Mouse (Mus musculus) midbrain, embryonic 16.5 days (tissue): ENCODE measurements at regions not wholly inside any gene's neighbourhood (a gene's known extent, or its start where the extent isn't known, plus 50 kb on each side); places are given as distances from the start of the nearest gene placed in this dataset.

Experiments used
- ATAC-seq: fragments of 200-750 bp; cut with Nextera tagmentation; 2 replicates; pipeline ENCODE4 v1.8.0; 2017; ENCODE audit warnings: moderate TSS enrichment
- H3K27ac ChIP-seq: fragments of 300-500 bp; sonication (generic); 2 replicates; pipeline ENCODE4 v1.5.1; 2014; ENCODE audit warnings: mild to moderate bottlenecking, low read length, mixed read lengths
- H3K27me3 ChIP-seq: fragments of 300-500 bp; sonication (generic); 2 replicates; pipeline ENCODE4 v1.6.1; 2014; ENCODE audit warnings: low read depth, low read length, mixed read lengths; ENCODE audit not compliant: control insufficient read depth, insufficient read depth
- H3K36me3 ChIP-seq: fragments of 300-500 bp; sonication (generic); 2 replicates; pipeline ENCODE4 v1.6.1; 2014; ENCODE audit warnings: mild to moderate bottlenecking, low read length, moderate library complexity, mixed read lengths; ENCODE audit not compliant: control insufficient read depth, insufficient read depth
- H3K4me1 ChIP-seq: fragments of 300-500 bp; sonication (generic); 2 replicates; pipeline ENCODE4 v1.6.1; 2014; ENCODE audit warnings: mild to moderate bottlenecking, low read length, mixed read lengths; ENCODE audit not compliant: control insufficient read depth, insufficient read depth
- H3K4me2 ChIP-seq: fragments of 300-500 bp; sonication (generic); 2 replicates; pipeline ENCODE4 v1.6.1; 2014; ENCODE audit warnings: mild to moderate bottlenecking, low read length, mixed read lengths
- H3K4me3 ChIP-seq: fragments of 300-500 bp; sonication (generic); 2 replicates; pipeline ENCODE4 v1.5.1; 2014; ENCODE audit warnings: low read depth, mild to moderate bottlenecking, low read length, moderate library complexity, mixed read lengths
- H3K9ac ChIP-seq: fragments of 300-500 bp; sonication (generic); 2 replicates; pipeline ENCODE4 v1.6.1; 2014; ENCODE audit warnings: low read depth, low read length, mixed read lengths
- H3K9me3 ChIP-seq: fragments of 300-500 bp; sonication (generic); replicated peaks from 2 replicates; pipeline ENCODE4 v1.6.1; 2014; ENCODE audit warnings: mild to moderate bottlenecking, low read length, mixed read lengths; ENCODE audit not compliant: control insufficient read depth, poor library complexity, severe bottlenecking
- WGBS: fragments of 180-500 bp; shearing (Covaris S2); extraction: QIAGEN DNeasy Blood & Tissue Kit; methylation state at CpG from one replicate; pipeline ENCODE4 v1.1.7; 2014; 5-methylcytosine and 5-hydroxymethylcytosine counted together

DNA sequence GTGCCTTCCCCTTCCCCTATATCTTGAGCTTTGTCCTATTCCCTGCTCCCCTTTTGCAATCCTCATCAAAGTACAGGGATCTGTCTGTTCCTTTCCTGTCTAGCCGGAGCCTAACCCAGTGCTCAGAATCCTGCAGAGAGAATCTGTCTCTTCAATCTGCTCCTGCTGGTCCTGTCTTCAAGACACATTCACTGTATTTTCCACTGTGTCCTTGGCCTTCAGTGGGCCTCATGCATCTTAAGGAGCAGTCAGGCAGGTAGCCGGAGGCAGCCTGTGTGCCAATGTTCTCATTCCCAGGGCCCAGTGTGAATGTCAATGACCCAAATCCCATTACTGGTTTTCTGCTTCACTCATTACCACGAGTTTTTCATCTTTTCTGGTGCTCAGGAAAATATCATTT is 737.8 kb upstream of the A1bg start:
- Histone ChIP-seq H3K9me3 (no peaks in the 10 kb centered on the region), H3K27ac (no peak overlapping the region), H3K9ac (no peak overlapping the region), H3K4me3 (no peak overlapping the region), H3K4me2 (no peak overlapping the region), H3K27me3 (no peaks in the 10 kb centered on the region), H3K4me1 (no peaks in the 10 kb centered on the region), H3K36me3 (no peaks in the 10 kb centered on the region)
- no peak for ATAC-seq
- 50% methylated on average over 3 of the region's 3 CpGs for WGBS

- Histone ChIP-seq H3K9ac (no peak overlapping the region), H3K36me3 (no peaks in the 10 kb centered on the region), H3K27ac (no peak overlapping the region), H3K4me2 (no peak overlapping the region), H3K27me3 (no peaks in the 10 kb centered on the region), H3K9me3 (no peaks in the 10 kb centered on the region), H3K4me1 (no peaks in the 10 kb centered on the region), H3K4me3 (no peak overlapping the region)
- ATAC-seq: no peak
These were observed 734.1 kb upstream of the A1bg start for GRCm38 (mm10) chr15:61656951-61657350.

DNA sequence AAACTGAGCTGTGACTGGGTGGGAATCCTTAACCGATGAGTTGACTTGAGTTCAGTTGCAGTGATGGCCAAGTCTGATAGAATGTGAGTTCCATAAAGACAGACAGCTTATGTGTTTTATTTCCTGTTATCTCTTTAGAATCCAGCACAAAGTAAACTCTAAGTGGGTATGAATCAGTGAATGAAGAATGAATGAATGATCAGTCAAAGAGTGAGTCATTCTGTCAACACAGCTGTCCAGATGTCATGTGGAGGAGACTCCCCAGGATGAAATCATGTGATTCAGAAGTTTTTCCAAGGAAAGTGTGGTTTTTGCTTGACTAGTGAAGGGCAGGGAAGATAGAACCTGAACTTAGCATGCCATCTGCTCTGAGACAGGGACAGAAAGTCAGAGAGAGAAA is 732.0 kb upstream of the A1bg start:
- no peak overlapping the region for H3K4me2 ChIP-seq
- no peak overlapping the region for H3K4me3 ChIP-seq
- no peak overlapping the region for H3K9ac ChIP-seq
- no peaks in the 10 kb centered on the region for H3K27me3 ChIP-seq
- no peaks in the 10 kb centered on the region for H3K9me3 ChIP-seq
- no peak for ATAC-seq
- no peaks in the 10 kb centered on the region for H3K4me1 ChIP-seq
- H3K27ac ChIP-seq: no peak overlapping the region
- WGBS: 85% methylated on average over 1 of the region's 1 CpGs
- no peaks in the 10 kb centered on the region for H3K36me3 ChIP-seq

DNA sequence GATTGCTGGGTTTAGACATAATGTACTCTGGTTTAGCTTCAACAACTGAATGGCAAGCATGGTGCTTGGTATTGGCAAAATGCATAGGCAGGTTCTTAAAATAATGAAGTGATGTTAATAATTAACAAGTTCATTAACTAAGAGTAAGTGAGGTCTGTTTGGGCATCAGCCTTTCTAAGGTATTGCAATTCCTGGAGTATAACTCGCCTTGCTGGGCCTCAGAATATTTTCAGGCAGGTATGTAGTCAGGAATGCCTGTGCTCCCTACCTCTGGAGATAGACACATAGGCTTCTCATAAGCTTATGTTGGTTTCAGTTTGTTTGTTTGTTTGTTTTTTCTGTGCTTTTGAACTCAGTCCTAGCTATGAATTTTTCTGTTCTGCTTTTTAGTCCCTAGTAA is 731.0 kb upstream of the A1bg start:
- H3K4me2 ChIP-seq: no peak overlapping the region
- no peaks in the 10 kb centered on the region for H3K36me3 ChIP-seq
- H3K27ac ChIP-seq: no peak overlapping the region
- no peaks in the 10 kb centered on the region for H3K4me1 ChIP-seq
- no peak overlapping the region for H3K4me3 ChIP-seq
- H3K9ac ChIP-seq: no peak overlapping the region
- ATAC-seq: no peak
- WGBS: 76% methylated on average over 1 of the region's 1 CpGs
- H3K9me3 ChIP-seq: no peaks in the 10 kb centered on the region
- no peaks in the 10 kb centered on the region for H3K27me3 ChIP-seq

DNA sequence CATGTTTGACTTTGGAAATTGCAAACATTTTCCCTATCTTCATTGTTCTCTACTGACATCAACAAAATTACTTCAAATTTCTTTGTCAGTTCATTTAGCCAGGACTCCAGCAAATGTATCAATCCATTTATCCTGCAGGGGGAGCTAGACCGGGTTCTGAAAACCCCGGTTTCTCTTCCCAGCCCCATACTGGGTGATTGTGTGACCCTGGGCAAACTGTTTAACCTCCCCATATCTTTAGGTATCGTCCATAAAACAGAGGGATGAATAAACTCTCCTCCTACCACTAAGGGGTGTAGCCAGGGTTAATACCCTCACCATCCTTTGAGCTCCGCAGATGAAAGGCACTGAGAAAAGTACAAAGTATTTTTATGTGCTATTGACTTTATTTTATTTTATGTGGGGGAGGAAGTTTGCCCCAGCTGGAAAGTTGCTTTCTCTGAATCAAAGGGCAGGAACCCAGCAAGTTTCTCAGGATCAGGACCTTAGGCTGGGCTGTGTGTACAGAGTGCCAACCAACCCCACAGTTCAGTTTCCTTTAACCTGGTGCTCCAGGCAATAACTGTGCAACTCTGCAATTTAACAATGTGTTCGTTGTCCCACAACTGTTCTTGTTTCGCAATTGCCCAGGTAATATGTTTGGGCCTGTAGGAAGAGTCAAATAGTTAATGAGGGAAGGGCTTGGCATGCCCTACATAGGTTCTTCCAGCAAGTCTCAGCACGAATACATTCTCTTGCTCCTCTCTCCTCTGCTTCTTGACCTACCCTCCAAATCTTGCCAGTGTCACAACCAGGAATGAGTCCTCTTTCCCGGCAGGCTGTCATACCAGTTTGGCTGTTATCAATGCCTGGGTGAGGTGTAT is 696.1 kb upstream of the A1bg start:
- H3K4me1 ChIP-seq: no peaks in the 10 kb centered on the region
- WGBS: 69% methylated on average over 8 of the region's 8 CpGs
- H3K36me3 ChIP-seq: no peaks in the 10 kb centered on the region
- no peak overlapping the region for H3K4me2 ChIP-seq
- H3K9me3 ChIP-seq: no peaks in the 10 kb centered on the region
- H3K4me3 ChIP-seq: no peak overlapping the region
- H3K27ac ChIP-seq: no peak overlapping the region
- H3K9ac ChIP-seq: no peak overlapping the region
- H3K27me3 ChIP-seq: no peaks in the 10 kb centered on the region
- no peak for ATAC-seq

GRCm38 (mm10) chr15:61610662-61611061 is 687.9 kb upstream of the A1bg start:
- no peak overlapping the region for H3K27ac ChIP-seq
- no peaks in the 10 kb centered on the region for H3K27me3 ChIP-seq
- no peak for ATAC-seq
- no peak overlapping the region for H3K4me2 ChIP-seq
- no peaks in the 10 kb centered on the region for H3K4me1 ChIP-seq
- H3K4me3 ChIP-seq: no peak overlapping the region
- H3K36me3 ChIP-seq: no peaks in the 10 kb centered on the region
- no peaks in the 10 kb centered on the region for H3K9me3 ChIP-seq
- no peak overlapping the region for H3K9ac ChIP-seq
- WGBS: 80% methylated on average over 3 of the region's 3 CpGs

GRCm38 (mm10) chr15:61609656-61610055 is 686.8 kb upstream of the A1bg start:
- no peak for ATAC-seq
- Histone ChIP-seq H3K36me3 (no peaks in the 10 kb centered on the region), H3K4me2 (no peak overlapping the region), H3K4me1 (no peaks in the 10 kb centered on the region), H3K9me3 (no peaks in the 10 kb centered on the region), H3K27me3 (no peaks in the 10 kb centered on the region), H3K4me3 (no peak overlapping the region), H3K9ac (no peak overlapping the region), H3K27ac (no peak overlapping the region)
- WGBS: 91% methylated on average over 6 of the region's 6 CpGs

DNA sequence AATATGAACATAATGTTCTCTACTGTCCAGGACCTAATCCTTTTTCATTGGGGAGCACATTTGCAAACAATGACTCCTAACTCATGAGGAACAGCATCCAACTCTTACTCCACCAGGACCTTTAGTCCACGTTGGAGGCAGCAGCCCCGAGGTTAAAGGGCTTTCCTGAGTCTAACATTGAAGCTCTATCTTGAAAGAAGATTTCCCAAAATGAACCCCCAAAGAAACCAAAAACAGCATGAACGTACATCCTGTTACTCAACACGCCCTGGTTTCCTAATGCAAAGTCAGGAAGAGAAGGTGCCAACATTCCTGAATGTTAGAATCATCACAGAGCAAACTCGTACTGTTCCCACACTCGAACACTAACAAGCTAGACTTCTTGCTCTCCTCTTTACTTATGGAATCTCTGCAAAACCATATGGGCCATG is 685.5 kb upstream of the A1bg start:
- 86% methylated on average over 6 of the region's 6 CpGs for WGBS
- H3K4me2 ChIP-seq: no peak overlapping the region
- H3K4me1 ChIP-seq: no peaks in the 10 kb centered on the region
- H3K9ac ChIP-seq: no peak overlapping the region
- no peaks in the 10 kb centered on the region for H3K36me3 ChIP-seq
- no peaks in the 10 kb centered on the region for H3K9me3 ChIP-seq
- no peak overlapping the region for H3K27ac ChIP-seq
- H3K4me3 ChIP-seq: no peak overlapping the region
- no peaks in the 10 kb centered on the region for H3K27me3 ChIP-seq
- ATAC-seq: no peak

DNA sequence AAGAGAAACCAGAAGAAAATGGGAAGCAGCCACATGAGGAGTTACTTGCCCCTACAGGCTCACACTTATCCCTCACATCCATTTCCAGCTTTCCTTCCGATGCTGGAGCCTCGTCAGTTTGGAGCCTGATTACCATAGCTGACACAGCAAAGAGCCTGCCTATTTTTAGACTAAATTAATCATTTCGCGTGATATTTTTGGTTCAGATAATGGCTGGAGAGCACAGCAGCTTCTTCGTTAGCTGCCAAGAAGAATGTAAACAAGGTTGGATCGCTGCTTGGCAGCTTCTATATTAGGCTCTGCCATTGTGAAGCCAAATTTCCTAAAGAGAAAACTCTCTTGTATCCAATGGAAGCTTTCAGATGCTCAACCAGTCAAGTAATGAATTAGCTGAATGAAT is 676.9 kb upstream of the A1bg start:
- Histone ChIP-seq H3K9me3 (no peaks in the 10 kb centered on the region), H3K36me3 (no peaks in the 10 kb centered on the region), H3K4me2 (no peak overlapping the region), H3K4me3 (no peak overlapping the region), H3K27ac (no peak overlapping the region), H3K4me1 (no peaks in the 10 kb centered on the region), H3K27me3 (no peaks in the 10 kb centered on the region), H3K9ac (no peak overlapping the region)
- WGBS: 77% methylated on average over 6 of the region's 6 CpGs
- ATAC-seq: no peak
